Mouse (Mus musculus) c-Kit-positive CD71-positive TER-119-positive erythroid progenitor cells, embryonic 14.5 days (primary cell): Measurements from ENCODE around the gene Sema3f.

Experiments used
- DNase-seq: peaks from one replicate; pipeline ENCODE4 v3.0.0-alpha.2; 2013; ENCODE audit warnings: low spot score

Sema3f gene

GRCm38 (mm10) chr9:107709697-107710483 is at the start of gene Sema3f:
Gene Sema3f, minus strand, starts transcription at chr9:107710475.
- peak; percentile 57 for DNase-seq

- DNase-seq, result no peak
Measured at GRCm38 (mm10) chr9:107759593-107759992, 49.3 kb upstream of the Sema3f start.

GRCm38 (mm10) chr9:107750378-107750777 is 40.1 kb upstream of the Sema3f start:
- no peak for DNase-seq

GRCm38 (mm10) chr9:107748063-107748462 is 37.8 kb upstream of the Sema3f start:
- no peak for DNase-seq

- DNase-seq, result no peak
Measured at GRCm38 (mm10) chr9:107747310-107747709, 37.0 kb upstream of the Sema3f start.

GRCm38 (mm10) chr9:107746679-107747078 is 36.4 kb upstream of the Sema3f start:
- DNase-seq, result no peak

- no peak for DNase-seq
Measured at GRCm38 (mm10) chr9:107744061-107744460, 33.8 kb upstream of the Sema3f start.

GRCm38 (mm10) chr9:107738841-107739202 is 28.5 kb upstream of the Sema3f start:
- peak; percentile 31 for DNase-seq

GRCm38 (mm10) chr9:107738020-107738840 is 28.0 kb upstream of the Sema3f start:
- peak; percentile 80 for DNase-seq

- DNase-seq, result no peak
Measured at GRCm38 (mm10) chr9:107736185-107736485, 25.9 kb upstream of the Sema3f start.

- DNase-seq, result no peak
Measured at GRCm38 (mm10) chr9:107735356-107736184, 25.3 kb upstream of the Sema3f start.

- DNase-seq, result no peak
Measured at GRCm38 (mm10) chr9:107734567-107734971, 24.3 kb upstream of the Sema3f start.

- no peak for DNase-seq
Measured at GRCm38 (mm10) chr9:107729709-107730108, 19.4 kb upstream of the Sema3f start.

- DNase-seq, result no peak
Measured at GRCm38 (mm10) chr9:107728919-107729670, 18.8 kb upstream of the Sema3f start.

- no peak for DNase-seq
Measured at GRCm38 (mm10) chr9:107727041-107727440, 16.8 kb upstream of the Sema3f start.

- no peak for DNase-seq
Measured at GRCm38 (mm10) chr9:107724796-107725195, 14.5 kb upstream of the Sema3f start.

- DNase-seq, result no peak
Measured at GRCm38 (mm10) chr9:107723794-107724531, 13.7 kb upstream of the Sema3f start.

- no peak for DNase-seq
Measured at GRCm38 (mm10) chr9:107723292-107723691, 13.0 kb upstream of the Sema3f start.

GRCm38 (mm10) chr9:107718781-107719540 is 8.7 kb upstream of the Sema3f start:
- DNase-seq, result no peak

- DNase-seq, result no peak
Measured at GRCm38 (mm10) chr9:107716951-107717350, 6.7 kb upstream of the Sema3f start.
